Mouse (Mus musculus) gastrocnemius, adult 8-10 months (tissue): ENCODE data around the gene Eva1a. TPM values are rescaled to one million over a fixed set of nuclear protein-coding genes. Genes with fewer than 3 reads are reported as not detected.

Experiments
- DNase-seq, 2 experiments: peaks; one replicate each; pipeline ENCODE4 v3.0.0; 2022; ENCODE audit warnings: low spot score in 2 of 2
- total RNA-seq, 4 experiments: library from RNA; stranded (reverse); gene quantifications; 2 replicates each; pipeline ENCODE4 v1.2.4; 2022

The Eva1a gene
- total RNA-seq, 4 experiments from 2014 or later = 0.56 to 1.4 (median 0.73) TPM

DNA sequence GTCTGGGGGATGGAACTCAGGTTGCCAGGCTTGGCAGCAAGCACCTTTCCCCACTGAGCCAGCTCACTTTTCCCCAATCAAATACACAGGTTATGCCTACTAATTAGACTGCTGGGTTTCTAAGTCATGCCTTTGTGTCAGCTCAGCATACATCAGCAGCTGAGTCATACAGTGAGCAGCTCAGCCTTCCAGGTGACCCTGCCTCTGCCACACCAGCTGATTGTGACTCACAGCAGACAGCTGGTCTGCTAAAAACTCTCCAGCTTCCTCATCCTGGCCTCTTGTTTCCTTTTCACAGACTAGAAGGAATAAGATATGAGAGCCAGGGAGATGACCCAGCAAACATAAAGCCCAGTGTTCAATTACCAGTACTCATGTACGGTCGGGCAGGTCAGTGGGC lies 84.3 kb downstream of the Eva1a start:
- no peak for DNase-seq

DNA sequence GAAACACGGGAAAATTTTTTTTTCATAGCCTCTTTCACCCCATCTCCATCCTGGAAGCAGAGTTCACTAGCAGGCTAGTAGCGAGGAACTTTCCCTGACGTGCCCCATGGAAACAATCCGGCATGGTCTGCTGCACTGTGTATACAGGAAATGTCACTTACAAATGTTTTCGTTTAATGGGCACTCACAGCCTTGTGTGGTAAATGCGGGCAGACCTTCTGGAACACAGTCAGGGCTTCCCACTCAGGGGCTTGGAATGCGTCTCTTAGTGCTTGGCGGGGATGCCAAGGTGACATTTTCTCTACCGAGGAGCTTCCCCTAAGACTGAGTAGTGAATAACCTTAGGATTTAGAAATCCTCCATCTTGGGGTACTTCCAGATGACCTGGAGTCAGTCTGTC lies 87.0 kb downstream of the Eva1a start:
- DNase-seq = no peak

DNA sequence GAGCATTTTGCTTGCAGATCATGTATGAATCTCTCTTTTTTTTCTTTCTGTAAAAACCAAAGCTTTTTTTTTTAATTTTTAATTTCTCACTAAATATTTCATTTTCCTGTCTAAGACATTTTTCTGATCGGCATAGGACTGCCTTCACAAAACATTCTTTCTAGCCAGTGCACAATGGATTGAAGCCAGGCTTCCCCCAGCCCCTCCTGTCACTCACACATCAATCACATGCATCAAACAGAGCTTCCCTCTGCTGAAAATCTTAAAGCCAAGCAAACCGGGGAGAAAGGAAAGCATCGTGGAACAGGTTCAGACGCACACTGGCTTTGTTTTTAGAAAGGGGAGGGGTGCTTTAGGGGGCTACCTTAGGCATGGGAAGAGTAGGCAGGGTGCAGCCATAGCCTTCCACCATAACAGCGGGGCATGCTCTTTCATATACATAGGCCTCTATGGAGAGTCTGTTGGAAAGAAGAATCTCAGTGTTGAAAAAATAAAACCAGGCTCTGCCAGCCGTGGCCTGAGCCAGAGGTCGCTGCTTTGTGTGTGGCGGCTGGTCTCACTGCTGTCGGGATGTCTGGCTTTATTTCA lies 88.9 kb downstream of the Eva1a start:
- DNase-seq = no peak

DNA sequence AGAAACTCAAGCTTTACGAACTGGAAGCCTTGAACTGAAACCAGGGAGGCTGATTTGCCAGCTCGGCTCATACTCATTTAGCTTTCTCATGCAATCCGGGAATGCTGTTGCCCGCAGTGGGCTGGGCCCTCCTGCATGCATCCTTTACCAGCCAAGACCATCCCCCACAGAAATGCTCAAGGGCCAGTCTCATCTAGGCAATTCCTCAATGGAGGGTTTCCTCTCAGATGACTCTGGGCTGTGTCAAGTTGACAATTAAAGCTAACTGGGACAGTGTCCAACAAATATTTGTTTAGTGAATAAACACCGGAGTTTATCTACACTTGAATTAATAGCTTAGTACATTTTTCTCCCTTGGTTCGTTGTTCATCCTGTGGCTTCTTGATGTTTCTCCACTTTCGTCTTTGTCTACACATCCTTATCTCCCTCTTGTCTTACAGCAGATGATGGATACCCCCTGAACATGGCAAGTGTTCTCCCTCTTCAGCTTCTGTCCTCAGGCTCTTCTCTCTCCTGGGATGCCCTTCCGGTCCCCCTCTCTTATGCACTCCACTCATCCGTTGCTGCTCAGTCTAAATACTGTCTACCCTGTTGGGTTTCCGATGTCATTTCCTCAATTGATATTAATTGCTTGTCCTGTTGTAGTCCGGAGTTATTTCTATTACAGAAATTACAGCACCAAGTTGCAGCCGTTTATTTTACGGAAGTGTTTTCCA lies 92.2 kb downstream of the Eva1a start:
- DNase-seq = no peak

GRCm38 (mm10) chr6:82133592-82133978 lies 92.7 kb downstream of the Eva1a start:
- no peak for DNase-seq

DNA sequence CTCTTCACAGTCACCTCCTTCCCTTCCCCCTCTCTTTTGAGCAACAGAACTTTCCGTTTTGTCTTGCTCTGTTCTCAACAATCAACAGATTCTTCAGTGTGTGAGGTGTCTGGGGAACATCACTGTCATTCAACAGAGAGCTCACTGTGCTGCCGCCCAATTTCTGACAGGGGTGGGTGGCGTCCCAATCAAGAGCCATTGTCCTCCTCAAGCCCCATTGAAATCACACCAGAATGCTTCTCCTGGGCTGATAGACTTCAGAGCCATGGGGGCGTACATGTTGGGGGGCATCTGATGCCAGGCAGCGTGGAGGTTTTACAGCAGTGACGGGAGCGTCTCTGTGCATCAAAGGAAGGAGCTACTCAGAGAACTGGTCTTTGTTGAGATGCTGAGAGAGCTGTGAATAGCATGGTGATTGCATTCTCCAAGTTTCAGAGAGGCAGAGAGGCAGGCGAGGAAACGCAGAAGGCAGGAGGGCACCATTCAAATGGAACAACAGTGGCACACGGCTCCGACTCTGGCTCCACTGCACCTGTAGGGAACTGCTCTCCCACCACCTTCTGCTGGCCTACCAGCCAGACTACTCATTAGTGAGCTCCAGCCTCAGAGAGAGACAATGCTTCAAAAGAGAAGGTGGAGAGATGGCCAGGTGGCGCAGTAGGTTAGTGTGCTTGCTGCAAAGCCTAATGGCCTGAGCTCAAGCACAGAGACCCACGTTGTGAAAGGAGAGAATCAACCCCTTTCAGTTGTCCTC lies 95.3 kb downstream of the Eva1a start:
- no peak for DNase-seq

Other genes with a start within 250 kb of the Eva1a start
- 1 to 10 TPM; 1.1 to 3.0 (median 2.0) TPM for gene Gcfc2, start 117.4 kb upstream of the Eva1a start, total RNA-seq
- gene Mrpl19, start 75.1 kb upstream of the Eva1a start, total RNA-seq = 10 to 100 TPM; 13.9 to 19.9 (median 16.6) TPM